Comparison of ENCODE assay signal across 8 mouse cellular contexts in genomic region chr16:37539240-37539610, GRCm38 (mm10). TPM values are rescaled to one million over a fixed set of nuclear protein-coding genes. Genes with fewer than 3 reads are reported as not detected.
DNase-seq lines count a peak whose midpoint lies in the region; ATAC-seq and TF ChIP-seq lines count a peak whose summit lies in the region.

No protein-coding gene starts in this region.

- ATAC-seq in lung, postnatal 0 days: peak; percentile 25
- ATAC-seq in limb, embryonic 13.5 days (ENCODE audit: low FRiP score, low read depth): peak; percentile 49; the same call in 1 of the 2 replicates

- H3K4me2 ChIP-seq in lung, postnatal 0 days (replicated peaks; ENCODE audit: low read depth, low read length): peak overlapping the region; percentile 84
- H3K4me2 ChIP-seq in limb, embryonic 13.5 days (replicated peaks): peak overlapping the region; percentile 73

- H3K4me3 ChIP-seq in lung, postnatal 0 days (ENCODE audit: low read depth, low read length): peak overlapping the region; percentile 61
- H3K4me3 ChIP-seq in erythroblast, embryonic 14.5 days (replicated peaks): peak overlapping the region; percentile 79
- H3K4me3 ChIP-seq in limb, embryonic 13.5 days: peak overlapping the region; percentile 87
- H3K4me3 ChIP-seq in small intestine, adult 2 months (ENCODE audit: low read depth, low read length): peak overlapping the region; percentile 77

- TF ChIP-seq POLR2A in small intestine, adult 2 months (IDR thresholded peaks at IDR 0.05; ENCODE audit: low read depth, low read length): no peak

- TF ChIP-seq CTCF in lung, postnatal 0 days (IDR thresholded peaks at IDR 0.05): no peak
- no peak for TF ChIP-seq CTCF in small intestine, adult 2 months (IDR thresholded peaks at IDR 0.05; ENCODE audit: extremely low read depth, insufficient read length, insufficient replicate concordance, low read depth, low read length)

- no peaks in the 10 kb centered on the region; the same call in 1 of the 2 replicates for H3K36me3 ChIP-seq in lung, postnatal 0 days (ENCODE audit: insufficient read depth, low read length)
- peaks cover 27% of the 10 kb centered on the region for H3K36me3 ChIP-seq in erythroblast, embryonic 14.5 days (ENCODE audit: control insufficient read depth)
- H3K36me3 ChIP-seq in limb, embryonic 13.5 days: peaks cover 26% of the 10 kb centered on the region
- peaks cover 15% of the 10 kb centered on the region for H3K36me3 ChIP-seq in small intestine, adult 2 months (ENCODE audit: control insufficient read depth, insufficient read depth, low read length)

- peaks cover 7% of the 10 kb centered on the region; the same call in 1 of the 2 replicates for H3K4me1 ChIP-seq in lung, postnatal 0 days (ENCODE audit: insufficient read depth, low read depth, low read length)
- H3K4me1 ChIP-seq in erythroblast, embryonic 14.5 days (ENCODE audit: control insufficient read depth): peaks cover 29% of the 10 kb centered on the region
- peaks cover 18% of the 10 kb centered on the region for H3K4me1 ChIP-seq in limb, embryonic 13.5 days
- H3K4me1 ChIP-seq in small intestine, adult 2 months (ENCODE audit: control insufficient read depth, insufficient read depth, insufficient read length, low read length): peaks cover 8% of the 10 kb centered on the region

- H3K27me3 ChIP-seq in lung, postnatal 0 days (replicated peaks; ENCODE audit: insufficient read depth, low read length): no peaks in the 10 kb centered on the region
- no peaks in the 10 kb centered on the region for H3K27me3 ChIP-seq in erythroblast, embryonic 14.5 days (ENCODE audit: control insufficient read depth)
- no peaks in the 10 kb centered on the region for H3K27me3 ChIP-seq in limb, embryonic 13.5 days
- no peaks in the 10 kb centered on the region for H3K27me3 ChIP-seq in small intestine, adult 2 months (ENCODE audit: control insufficient read depth, insufficient read depth, low read length)

- no peaks in the 10 kb centered on the region for H3K9me3 ChIP-seq in lung, postnatal 0 days (ENCODE audit: low read length)
- no peaks in the 10 kb centered on the region for H3K9me3 ChIP-seq in erythroblast, embryonic 14.5 days (ENCODE audit: control insufficient read depth, low read length)
- no peaks in the 10 kb centered on the region for H3K9me3 ChIP-seq in limb, embryonic 13.5 days

- no peak for DNase-seq in lung, postnatal 0 days (ENCODE audit: low spot score)
- no peak for DNase-seq in lung, postnatal 25 days (ENCODE audit: low spot score)
- no peak for DNase-seq in layer of hippocampus, adult 8-10 months (ENCODE audit: low spot score in 2 of 2)
- DNase-seq in urinary bladder, adult 2 months (ENCODE audit: low spot score): no peak
- no peak for DNase-seq in lung, postnatal 4 days

- under 1% methylated on average over 22 of the region's 22 CpGs for WGBS in lung, postnatal 0 days
- WGBS in limb, embryonic 13.5 days: 0% methylated on average over 22 of the region's 22 CpGs
- under 1% methylated on average over 22 of the region's 22 CpGs for WGBS in small intestine, adult 2 months

- TF ChIP-seq EP300 in lung, postnatal 0 days (IDR thresholded peaks at IDR 0.05): no peak

- peak overlapping the region; percentile 82 for H3K9ac ChIP-seq in lung, postnatal 0 days (replicated peaks; ENCODE audit: low read depth)
- peak overlapping the region; percentile 89 for H3K9ac ChIP-seq in limb, embryonic 13.5 days

- H3K27ac ChIP-seq in lung, postnatal 0 days (ENCODE audit: low read length): peak overlapping the region; percentile 81
- H3K27ac ChIP-seq in limb, embryonic 13.5 days: peak overlapping the region; percentile 79
- 0 out of 2 replicates have a peak overlapping the region, but pooled peaks have one; percentile 39 for H3K27ac ChIP-seq in small intestine, adult 2 months (ENCODE audit: insufficient read depth, low read depth, low read length)

RNA-seq across cellular contexts. Expression of gene Gtf2e1, which starts 0.4 kb away (rescaled TPM):
- polyA plus RNA-seq in lung, postnatal 0 days (2015; fragmentation: Nextera tagmentation; extraction: Ambion mirVana): 9.5 and 10.4 TPM in 2 replicates
- 0.07 TPM in 2 replicates for polyA plus RNA-seq in erythroblast, embryonic 14.5 days (2012)
- 33.9 and 34.5 TPM in 2 replicates for polyA plus RNA-seq in limb, embryonic 13.5 days (2015; fragmentation: Nextera tagmentation; extraction: Ambion mirVana)
- 0.93 and 1.6 TPM in 2 replicates for polyA plus RNA-seq in small intestine, adult 2 months (2012; rRNA removed)
- 10 to 100 TPM; 16.7 to 18.6 (median 17.6) TPM for total RNA-seq in layer of hippocampus, adult 8-10 months (2022)
- polyA plus RNA-seq in urinary bladder, adult 2 months (2012; rRNA removed): 11.3 and 12.3 TPM in 2 replicates

RNA-seq across cellular contexts. Expression of gene Rabl3, which starts 0.5 kb away (rescaled TPM):
- polyA plus RNA-seq in lung, postnatal 0 days (2015; fragmentation: Nextera tagmentation; extraction: Ambion mirVana): 11.3 and 12.0 TPM in 2 replicates
- polyA plus RNA-seq in erythroblast, embryonic 14.5 days (2012): 0.04 and 0.05 TPM in 2 replicates
- polyA plus RNA-seq in limb, embryonic 13.5 days (2015; fragmentation: Nextera tagmentation; extraction: Ambion mirVana): 31.8 and 33.0 TPM in 2 replicates
- 0.55 and 1.2 TPM in 2 replicates for polyA plus RNA-seq in small intestine, adult 2 months (2012; rRNA removed)
- 1 to 10 TPM; 7.6 to 10.0 (median 8.7) TPM for total RNA-seq in layer of hippocampus, adult 8-10 months (2022)
- polyA plus RNA-seq in urinary bladder, adult 2 months (2012; rRNA removed): 7.1 and 7.7 TPM in 2 replicates

RNA-seq across cellular contexts. Expression of gene Hgd, which starts 40.7 kb away (rescaled TPM):
- 0.20 and 0.48 TPM in 2 replicates for polyA plus RNA-seq in lung, postnatal 0 days (2015; fragmentation: Nextera tagmentation; extraction: Ambion mirVana)
- polyA plus RNA-seq in erythroblast, embryonic 14.5 days (2012): 0.05 TPM in 1 of 2 replicates, not detected in the other
- 0.11 and 0.17 TPM in 2 replicates for polyA plus RNA-seq in limb, embryonic 13.5 days (2015; fragmentation: Nextera tagmentation; extraction: Ambion mirVana)
- polyA plus RNA-seq in small intestine, adult 2 months (2012; rRNA removed): 0.08 TPM in 1 of 2 replicates, not detected in the other
- under 1 TPM in 1 of 4 experiments, not detected in 3; 0.47 TPM for total RNA-seq in layer of hippocampus, adult 8-10 months (2022)
- polyA plus RNA-seq in urinary bladder, adult 2 months (2012; rRNA removed): 0.19 and 0.51 TPM in 2 replicates
